Mouse (Mus musculus) liver, embryonic 11.5 days (tissue): Measurements from ENCODE around the gene Rpl36al. TPM values are rescaled to one million over a fixed set of nuclear protein-coding genes. Genes with fewer than 3 reads are reported as not detected.

Experiments used
- microRNA-seq: library from miRNA; unstranded; fragments of <30 nt; microRNA quantifications from one replicate; pipeline ENCODE4, GENCODE M21; 2017; ENCODE audit warnings: borderline number of aligned reads
- polyA plus RNA-seq: library from polyadenylated mRNA; unstranded; fragments of >200 nt; fragmentation: Nextera tagmentation; extraction: Ambion mirVana; gene quantifications from 2 replicates; pipeline ENCODE4 v1.2.1, GENCODE M21; 2014

Rpl36al gene
- polyA plus RNA-seq, 1 experiment from 2014 or later = 1,044 TPM

Small RNA genes lying within 50 kb of the gene (microRNA-seq; reads per million reads assigned to microRNA genes)
- not detected for gene Gm47287
- 1.8 reads per million for gene Gm47295

Other genes with a start within 250 kb of the Rpl36al start
- 1,745 and 1,937 TPM in 2 replicates for gene Rps29, start 24.9 kb downstream of the Rpl36al start, polyA plus RNA-seq
- 28.5 and 33.5 TPM in 2 replicates for gene Lrr1, start 15.3 kb downstream of the Rpl36al start, polyA plus RNA-seq
- gene Mgat2, start 74 bp upstream of the Rpl36al start, polyA plus RNA-seq = 44.9 and 50.7 TPM in 2 replicates
- gene Gm49383, start 13.0 kb upstream of the Rpl36al start, polyA plus RNA-seq = 28.6 and 29.8 TPM in 2 replicates
- 12.2 and 14.0 TPM in 2 replicates for gene Dnaaf2, start 14.3 kb upstream of the Rpl36al start, polyA plus RNA-seq
- 35.5 and 37.9 TPM in 2 replicates for gene Gm49384, start 20.2 kb upstream of the Rpl36al start, polyA plus RNA-seq
- gene Pole2, start 44.1 kb upstream of the Rpl36al start, polyA plus RNA-seq = 42.5 and 46.9 TPM in 2 replicates
- 5.7 and 5.8 TPM in 2 replicates for gene Klhdc1, start 57.1 kb upstream of the Rpl36al start, polyA plus RNA-seq
- 146 and 152 TPM in 2 replicates for gene Klhdc2, start 112.6 kb upstream of the Rpl36al start, polyA plus RNA-seq
- 74.7 and 81.7 TPM in 2 replicates for gene Nemf, start 173.1 kb upstream of the Rpl36al start, polyA plus RNA-seq
- 65.1 and 68.1 TPM in 2 replicates for gene Arf6, start 188.1 kb upstream of the Rpl36al start, polyA plus RNA-seq
- 1.3 and 1.7 TPM in 2 replicates for gene Gm9887, start 188.4 kb upstream of the Rpl36al start, polyA plus RNA-seq